Mouse (Mus musculus): ENCODE data around the gene Trim30a.

DNA sequence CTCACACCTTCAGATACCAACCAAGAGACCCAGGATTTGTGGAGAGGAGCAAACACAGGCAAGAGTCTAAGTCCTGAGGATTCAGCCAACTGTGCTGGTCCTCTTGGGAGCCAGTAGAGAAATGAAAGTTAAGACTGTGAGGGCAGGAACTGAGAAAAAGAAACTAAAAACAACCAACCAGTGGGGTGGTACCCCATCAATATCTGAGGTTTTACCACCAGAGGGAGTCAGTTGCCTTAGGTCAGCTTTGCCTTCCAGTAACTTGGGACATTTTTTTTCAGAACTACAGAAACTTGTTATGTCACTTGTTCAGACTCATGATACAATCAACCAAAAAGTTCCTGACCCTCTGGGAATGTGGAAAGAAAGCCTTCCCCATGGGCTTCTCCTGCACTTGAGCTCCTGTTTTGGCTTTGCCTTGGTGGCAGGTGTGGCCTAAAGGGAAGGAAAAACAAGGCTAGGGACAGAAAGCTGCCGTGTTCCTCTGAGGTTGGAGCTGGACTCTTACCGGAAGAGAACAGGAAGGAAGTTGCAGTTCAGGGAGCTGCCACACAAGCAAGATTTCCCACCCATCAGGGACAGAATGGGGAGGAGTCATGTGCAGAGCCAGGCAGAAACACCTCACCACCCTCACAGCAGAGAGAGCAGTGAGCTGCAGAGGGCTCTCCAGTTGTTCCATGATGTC, 18.9 kb downstream of the Trim30a start:
- TF ChIP-seq CTCF (IDR thresholded peaks at IDR 0.05; ENCODE audit: borderline replicate concordance, insufficient read depth, low read depth, low read length) (no peak), POLR2A (IDR thresholded peaks at IDR 0.05; ENCODE audit: borderline replicate concordance, insufficient read depth, low read length) (no peak)
